Comparison of ENCODE assay signal across 8 mouse cellular contexts in the genomic region with DNA sequence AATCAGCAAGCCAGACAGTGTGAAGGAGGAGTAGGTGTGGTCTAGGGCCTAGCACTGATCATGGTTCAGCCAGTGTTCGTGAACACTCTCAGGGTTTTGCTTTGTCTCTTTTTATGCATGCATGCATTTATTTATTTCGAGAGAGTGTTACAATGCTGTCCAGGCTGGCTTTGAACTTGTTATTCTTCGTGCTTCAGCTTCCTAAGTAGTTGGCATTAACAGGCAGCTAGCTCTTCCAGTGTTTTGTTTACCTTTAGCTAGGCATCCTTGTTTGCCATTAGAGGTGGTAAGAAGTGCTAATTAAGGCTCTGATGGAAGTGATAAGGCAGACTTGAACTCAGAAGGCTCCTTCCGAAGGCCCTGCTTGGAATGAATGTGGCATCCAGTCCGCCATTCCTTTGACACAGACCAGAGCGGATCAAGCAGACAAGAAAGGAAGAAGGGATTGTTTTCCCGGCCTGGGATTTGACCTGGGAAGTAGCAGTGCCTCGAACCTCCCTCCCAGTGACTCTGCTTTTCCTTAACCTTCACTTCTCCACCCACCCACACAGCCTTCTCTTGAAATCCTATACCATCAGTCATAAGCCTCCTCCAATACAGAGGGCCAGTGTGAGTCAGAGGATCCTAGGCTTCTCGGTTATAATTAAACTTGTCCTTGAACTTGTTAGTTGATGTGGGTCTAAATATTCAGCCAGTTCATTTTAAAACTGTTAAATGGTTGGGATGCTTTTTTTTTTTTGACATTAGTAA. TPM values are rescaled to one million over a fixed set of nuclear protein-coding genes. Genes with fewer than 3 reads are reported as not detected.
DNase-seq lines count a peak whose midpoint lies in the region; ATAC-seq lines count a peak whose summit lies in the region.

No protein-coding gene starts in this region.

- no peak overlapping the region for H3K9ac ChIP-seq in kidney, embryonic 14.5 days (ENCODE audit: low read depth, low read length)
- H3K9ac ChIP-seq in hindbrain, embryonic 13.5 days: peak overlapping the region; percentile 36
- H3K9ac ChIP-seq in midbrain, embryonic 14.5 days (replicated peaks; ENCODE audit: low read length): peak overlapping the region; percentile 34; the same call in 1 of the 2 replicates

- ATAC-seq in kidney, embryonic 14.5 days (ENCODE audit: low FRiP score, low TSS enrichment): no peak
- no peak for ATAC-seq in hindbrain, embryonic 13.5 days (ENCODE audit: low FRiP score)
- ATAC-seq in midbrain, embryonic 14.5 days (ENCODE audit: low FRiP score, low TSS enrichment): no peak

- H3K36me3 ChIP-seq in kidney, embryonic 14.5 days (ENCODE audit: control insufficient read depth, insufficient read depth, low read length): no peaks in the 10 kb centered on the region
- H3K36me3 ChIP-seq in hindbrain, embryonic 13.5 days: no peaks in the 10 kb centered on the region
- H3K36me3 ChIP-seq in midbrain, embryonic 14.5 days (ENCODE audit: control insufficient read depth, insufficient read depth, low read length): no peaks in the 10 kb centered on the region

- no peaks in the 10 kb centered on the region for H3K27me3 ChIP-seq in kidney, embryonic 14.5 days (ENCODE audit: control insufficient read depth, insufficient read depth, low read length)
- no peaks in the 10 kb centered on the region for H3K27me3 ChIP-seq in hindbrain, embryonic 13.5 days
- H3K27me3 ChIP-seq in midbrain, embryonic 14.5 days (ENCODE audit: control insufficient read depth, insufficient read depth, low read length): no peaks in the 10 kb centered on the region

- intact Hi-C loops in left cerebral cortex, postnatal 36 days (cut with DNase I): no loop called here

- H3K4me2 ChIP-seq in kidney, embryonic 14.5 days (replicated peaks; ENCODE audit: low read depth, low read length): peak overlapping the region; percentile 75
- H3K4me2 ChIP-seq in hindbrain, embryonic 13.5 days: peak overlapping the region; percentile 67
- peak overlapping the region; percentile 63 for H3K4me2 ChIP-seq in midbrain, embryonic 14.5 days (ENCODE audit: low read length)

- DNase-seq in kidney, postnatal 14 days: no peak
- DNase-seq in adipocyte (ENCODE audit: low spot score): peak; percentile 67
- no peak for DNase-seq in midbrain, embryonic 14.5 days
- DNase-seq in thymus, postnatal 14 days: no peak
- no peak for DNase-seq in left cerebral cortex, postnatal 36 days (ENCODE audit: low spot score in 2 of 2)
- DNase-seq in gastrocnemius, postnatal 10 days: no peak

- H3K9me3 ChIP-seq in kidney, embryonic 14.5 days (ENCODE audit: control insufficient read depth, low read length): no peaks in the 10 kb centered on the region
- no peaks in the 10 kb centered on the region for H3K9me3 ChIP-seq in hindbrain, embryonic 13.5 days
- H3K9me3 ChIP-seq in midbrain, embryonic 14.5 days (ENCODE audit: control insufficient read depth, low read length): no peaks in the 10 kb centered on the region

- WGBS in kidney, embryonic 14.5 days: 30% methylated on average over 9 of the region's 9 CpGs
- WGBS in hindbrain, embryonic 13.5 days: 50% methylated on average over 9 of the region's 9 CpGs
- WGBS in midbrain, embryonic 14.5 days: 46% methylated on average over 9 of the region's 9 CpGs

- peak overlapping the region; percentile 91 for H3K4me3 ChIP-seq in kidney, embryonic 14.5 days (ENCODE audit: low read length)
- H3K4me3 ChIP-seq in hindbrain, embryonic 13.5 days: peak overlapping the region; percentile 82
- H3K4me3 ChIP-seq in midbrain, embryonic 14.5 days (replicated peaks; ENCODE audit: low read depth, low read length): peak overlapping the region; percentile 74

- H3K4me1 ChIP-seq in kidney, embryonic 14.5 days (ENCODE audit: control insufficient read depth, insufficient read depth, low read length): peaks cover 27% of the 10 kb centered on the region
- H3K4me1 ChIP-seq in hindbrain, embryonic 13.5 days (replicated peaks): peaks cover 19% of the 10 kb centered on the region
- peaks cover 11% of the 10 kb centered on the region for H3K4me1 ChIP-seq in midbrain, embryonic 14.5 days (ENCODE audit: control insufficient read depth, insufficient read depth, low read length)

- no peak overlapping the region for H3K27ac ChIP-seq in kidney, embryonic 14.5 days (ENCODE audit: low read depth, low read length)
- no peak overlapping the region for H3K27ac ChIP-seq in hindbrain, embryonic 13.5 days
- H3K27ac ChIP-seq in midbrain, embryonic 14.5 days (replicated peaks; ENCODE audit: low read depth, low read length): no peak overlapping the region

RNA-seq across cellular contexts. Expression of a gene that starts 1.7 kb away (rescaled TPM):
- 19.6 and 26.1 TPM in 2 replicates for polyA plus RNA-seq in kidney, embryonic 14.5 days (2014; fragmentation: Nextera tagmentation; extraction: Ambion mirVana)
- polyA plus RNA-seq in hindbrain, embryonic 13.5 days (2015; fragmentation: Nextera tagmentation; extraction: Ambion mirVana): 14.3 and 15.6 TPM in 2 replicates
- polyA plus RNA-seq in midbrain, embryonic 14.5 days (2014; fragmentation: Nextera tagmentation; extraction: Ambion mirVana): 14.9 and 19.7 TPM in 2 replicates
- total RNA-seq in left cerebral cortex, postnatal 36 days (2021): 10 to 100 TPM; 18.9 to 20.5 TPM
- 10 to 100 TPM; 13.0 to 15.1 TPM for total RNA-seq in gastrocnemius, postnatal 10 days (2021)

RNA-seq across cellular contexts. Expression of a gene that starts 28.9 kb away (rescaled TPM):
- polyA plus RNA-seq in kidney, embryonic 14.5 days (2014; fragmentation: Nextera tagmentation; extraction: Ambion mirVana): 702 and 990 TPM in 2 replicates
- polyA plus RNA-seq in hindbrain, embryonic 13.5 days (2015; fragmentation: Nextera tagmentation; extraction: Ambion mirVana): 426 and 444 TPM in 2 replicates
- 446 and 522 TPM in 2 replicates for polyA plus RNA-seq in midbrain, embryonic 14.5 days (2014; fragmentation: Nextera tagmentation; extraction: Ambion mirVana)
- total RNA-seq in left cerebral cortex, postnatal 36 days (2021): 100 to 1,000 TPM; 257 to 266 TPM
- total RNA-seq in gastrocnemius, postnatal 10 days (2021): 100 to 1,000 TPM; 337 to 339 TPM

RNA-seq across cellular contexts. Expression of a gene that starts 37.0 kb away (rescaled TPM):
- 1.3 and 1.7 TPM in 2 replicates for polyA plus RNA-seq in kidney, embryonic 14.5 days (2014; fragmentation: Nextera tagmentation; extraction: Ambion mirVana)
- 0.93 and 1.0 TPM in 2 replicates for polyA plus RNA-seq in hindbrain, embryonic 13.5 days (2015; fragmentation: Nextera tagmentation; extraction: Ambion mirVana)
- 0.36 and 0.86 TPM in 2 replicates for polyA plus RNA-seq in midbrain, embryonic 14.5 days (2014; fragmentation: Nextera tagmentation; extraction: Ambion mirVana)
- 1 to 10 TPM; 1.4 to 1.5 TPM for total RNA-seq in left cerebral cortex, postnatal 36 days (2021)
- total RNA-seq in gastrocnemius, postnatal 10 days (2021): 1 to 10 TPM; 1.6 to 3.5 TPM

RNA-seq across cellular contexts. Expression of a gene that starts 40.0 kb away (rescaled TPM):
- polyA plus RNA-seq in kidney, embryonic 14.5 days (2014; fragmentation: Nextera tagmentation; extraction: Ambion mirVana): 49.8 and 50.3 TPM in 2 replicates
- polyA plus RNA-seq in hindbrain, embryonic 13.5 days (2015; fragmentation: Nextera tagmentation; extraction: Ambion mirVana): 55.7 and 59.8 TPM in 2 replicates
- 62.9 and 67.1 TPM in 2 replicates for polyA plus RNA-seq in midbrain, embryonic 14.5 days (2014; fragmentation: Nextera tagmentation; extraction: Ambion mirVana)
- 10 to 100 TPM; 74.3 to 75.4 TPM for total RNA-seq in left cerebral cortex, postnatal 36 days (2021)
- total RNA-seq in gastrocnemius, postnatal 10 days (2021): 10 to 100 TPM; 34.9 to 35.4 TPM
